Mouse (Mus musculus): ENCODE data around the gene Flot1. TPM values are rescaled to one million over a fixed set of nuclear protein-coding genes. Genes with fewer than 3 reads are reported as not detected.

Flot1 gene
- 61.0 and 94.1 TPM in 2 replicates for total RNA-seq (2021)
- long read RNA-seq, transcript Flot1-201 (13 exons, 1,825 nt) = major isoform, 104 of 123 reads
- long read RNA-seq, partial matches to known transcripts = 15 of 123 reads
- long read RNA-seq, other reads (novel, unspliced or antisense) = 4 of 123 reads

DNA sequence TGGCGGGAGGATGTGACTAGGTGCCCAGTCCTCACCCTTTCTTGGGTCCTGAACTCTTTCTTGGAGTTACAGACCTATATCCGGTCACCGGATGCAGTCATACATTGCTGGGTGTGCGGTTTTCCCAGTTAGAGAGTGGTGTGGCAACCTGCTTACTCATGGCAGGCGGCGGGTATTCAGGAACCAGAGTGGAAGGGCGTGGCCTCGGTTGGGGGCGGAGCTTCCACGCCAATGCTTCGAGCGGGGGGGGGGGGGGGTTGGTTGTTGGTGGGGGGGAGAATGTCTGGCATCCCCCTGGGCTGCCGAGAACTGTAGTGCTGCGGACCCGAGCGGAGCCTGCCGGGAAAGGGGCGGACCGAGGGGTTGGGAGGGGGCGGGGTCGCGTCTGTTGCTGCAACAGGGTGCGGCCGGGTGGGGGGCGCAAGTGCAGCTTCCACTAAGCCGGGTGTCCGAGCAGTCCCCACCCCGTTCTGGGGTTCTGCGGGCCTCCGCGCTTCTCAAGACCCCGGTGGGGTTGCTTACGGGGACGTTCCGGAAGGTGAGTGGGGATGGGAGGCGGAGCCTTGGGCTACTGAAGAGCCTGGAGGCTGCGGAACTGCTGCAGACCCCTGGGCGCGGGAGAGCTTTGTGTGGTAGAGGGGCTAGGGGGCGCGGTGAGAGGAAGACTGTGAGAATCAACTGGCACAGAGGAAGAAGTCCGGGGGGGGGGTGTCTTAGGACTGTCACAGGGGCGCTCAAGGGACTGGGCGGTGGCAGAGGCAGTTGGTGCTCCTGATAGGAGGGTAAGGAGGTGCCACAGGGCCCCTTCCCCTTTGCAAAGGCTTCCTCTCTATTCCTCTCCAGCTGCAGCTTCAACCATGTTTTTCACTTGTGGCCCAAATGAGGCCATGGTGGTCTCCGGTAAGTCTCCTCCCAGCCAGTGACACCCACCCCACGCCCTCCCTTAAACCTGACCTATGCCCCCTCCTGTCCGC, at the start of gene Flot1:
Gene Flot1, plus strand, starts transcription at position 267 of the 974 bp plus-strand sequence.
- peak; percentile 87 for DNase-seq

DNA sequence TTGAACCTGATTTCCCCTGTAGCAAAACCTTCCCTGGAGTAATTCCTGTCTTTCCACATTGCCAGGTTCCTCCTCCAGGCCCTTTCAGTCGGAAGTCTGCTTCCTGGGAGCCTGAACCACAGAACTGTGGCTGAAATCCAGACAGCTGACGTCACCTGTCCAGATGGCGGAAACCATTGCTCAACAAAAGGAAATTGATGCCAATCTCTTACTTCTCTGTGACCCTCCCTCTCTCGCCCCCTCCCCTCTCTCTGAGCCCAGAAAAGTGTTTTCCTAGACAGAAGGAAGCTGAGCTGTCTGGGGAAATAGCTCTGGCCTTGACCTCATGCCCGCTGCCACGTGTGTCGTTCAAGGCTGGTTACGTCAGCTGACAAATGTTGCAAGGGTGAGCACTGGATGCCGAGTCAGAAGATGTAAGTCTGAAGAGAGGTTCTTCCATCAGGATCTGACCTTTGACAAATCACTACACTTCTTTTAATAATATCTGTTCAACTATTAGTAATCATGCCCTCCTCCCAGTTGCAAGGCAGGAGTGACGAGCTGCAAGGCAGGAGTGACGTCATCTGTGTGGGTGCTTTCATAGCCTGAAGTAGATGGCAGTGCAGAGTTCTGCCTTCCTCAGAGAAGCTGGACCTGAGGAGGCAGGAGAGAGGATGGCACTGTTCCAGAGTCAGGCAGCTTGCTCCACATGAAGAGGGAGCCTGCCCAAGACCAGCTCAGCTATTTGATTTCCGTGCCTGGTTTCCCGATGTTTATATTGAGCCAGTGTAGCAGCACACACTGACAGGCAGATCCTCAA, 46.0 kb upstream of the Flot1 start:
- peak; percentile 77 for DNase-seq

DNA sequence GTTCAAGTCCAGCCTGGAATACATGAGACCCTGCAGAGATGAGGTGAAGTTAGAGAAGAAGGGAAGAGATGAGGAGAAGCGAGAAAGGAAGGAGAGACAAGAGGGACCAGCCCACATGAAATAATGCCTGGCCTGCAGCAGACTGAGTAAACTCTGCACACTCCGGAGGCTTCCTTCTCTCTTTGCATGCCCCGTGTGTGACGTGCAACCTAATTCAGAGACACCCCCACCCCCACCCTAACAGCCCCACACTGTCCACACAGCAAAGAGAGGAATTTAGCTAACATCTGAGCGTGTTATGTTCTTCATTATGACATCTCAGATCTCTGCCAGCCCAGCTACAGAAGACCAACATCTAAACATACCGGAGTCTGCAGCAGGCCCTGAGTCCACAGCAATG, 44.1 kb upstream of the Flot1 start:
- no peak for DNase-seq

GRCm38 (mm10) chr17:35779466-35780205, 43.4 kb upstream of the Flot1 start:
- no peak for DNase-seq

- no peak for DNase-seq
These were observed 42.7 kb upstream of the Flot1 start for GRCm38 (mm10) chr17:35780362-35780761.

DNA sequence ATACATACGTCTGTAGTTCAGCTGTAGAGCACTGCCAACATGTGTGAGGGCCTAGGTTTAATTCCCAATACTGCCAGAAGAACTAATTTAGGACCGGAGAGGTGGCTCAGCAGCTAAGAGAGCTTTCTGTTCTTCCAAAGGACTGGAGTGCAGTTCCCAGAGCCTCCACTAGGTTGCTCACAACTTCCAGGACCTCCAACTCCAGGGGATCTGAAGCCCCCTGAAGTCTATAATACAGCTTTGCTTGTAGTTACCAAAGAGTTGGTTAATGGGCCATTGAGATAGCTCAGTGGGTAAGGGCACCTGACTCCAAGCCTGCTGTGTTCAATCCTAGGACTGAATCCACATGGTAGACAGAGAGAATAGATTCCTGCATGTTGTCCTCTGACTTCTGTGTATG, 40.6 kb upstream of the Flot1 start:
- no peak for DNase-seq

GRCm38 (mm10) chr17:35782924-35783323, 40.1 kb upstream of the Flot1 start:
- no peak for DNase-seq

GRCm38 (mm10) chr17:35783944-35784343, 39.1 kb upstream of the Flot1 start:
- DNase-seq = no peak

GRCm38 (mm10) chr17:35785140-35785539, 37.9 kb upstream of the Flot1 start:
- DNase-seq = no peak

DNA sequence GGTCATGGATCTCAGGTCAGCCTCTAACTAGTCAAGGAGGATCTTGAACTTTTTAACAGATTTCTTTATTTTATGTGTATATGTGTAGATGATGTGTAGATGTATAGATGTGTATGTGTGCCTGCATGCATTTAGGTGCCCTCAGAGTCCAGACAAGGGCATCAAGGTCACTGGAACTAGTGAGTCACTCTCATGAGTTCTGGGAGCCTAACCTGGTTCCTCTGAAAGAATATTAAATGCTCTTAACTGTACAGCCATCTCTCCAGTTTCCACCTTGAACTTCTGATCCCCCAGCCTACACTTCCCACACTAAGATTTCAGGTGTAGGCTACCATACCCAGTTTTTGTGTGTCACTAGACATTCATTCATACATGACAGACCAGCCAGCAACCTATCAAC, 35.5 kb upstream of the Flot1 start:
- DNase-seq = no peak

DNA sequence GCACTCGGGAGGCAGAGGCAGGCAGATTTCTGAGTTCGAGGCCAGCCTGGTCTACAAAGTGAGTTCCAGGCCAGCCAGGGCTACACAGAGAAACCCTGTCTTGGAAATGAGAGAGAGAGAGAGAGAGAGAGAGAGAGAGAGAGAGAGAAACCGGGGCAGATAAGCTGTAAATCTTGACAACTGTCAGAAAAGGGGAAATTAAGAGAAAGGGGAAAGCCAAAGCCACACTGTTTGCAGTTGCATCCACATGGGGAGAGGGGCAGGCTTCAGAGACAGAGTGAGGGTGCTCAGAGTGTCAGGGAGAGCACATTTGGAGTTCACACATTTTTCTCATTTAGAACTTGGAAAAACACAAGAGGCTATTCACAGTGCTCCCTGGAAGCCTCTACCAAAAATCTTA, 35.0 kb upstream of the Flot1 start:
- no peak for DNase-seq

DNA sequence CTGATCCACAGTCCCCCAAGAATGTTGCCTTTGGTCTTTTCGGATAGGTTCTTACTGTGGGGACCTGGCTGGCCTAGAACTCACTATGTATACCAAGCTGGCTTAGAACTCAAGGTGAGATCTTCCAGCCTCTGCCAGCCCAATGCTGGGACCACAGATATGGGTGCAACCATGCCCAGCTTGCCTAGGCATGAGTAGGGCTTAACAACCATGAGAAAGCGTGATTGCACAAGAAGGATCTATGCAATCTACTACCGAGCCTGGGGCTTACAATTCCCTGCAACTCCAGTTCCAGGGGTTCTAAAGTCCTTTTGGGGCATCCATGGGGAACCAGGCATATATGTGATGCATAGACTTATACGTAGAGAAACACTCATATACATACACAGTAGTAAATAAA, 32.1 kb upstream of the Flot1 start:
- DNase-seq = no peak

DNA sequence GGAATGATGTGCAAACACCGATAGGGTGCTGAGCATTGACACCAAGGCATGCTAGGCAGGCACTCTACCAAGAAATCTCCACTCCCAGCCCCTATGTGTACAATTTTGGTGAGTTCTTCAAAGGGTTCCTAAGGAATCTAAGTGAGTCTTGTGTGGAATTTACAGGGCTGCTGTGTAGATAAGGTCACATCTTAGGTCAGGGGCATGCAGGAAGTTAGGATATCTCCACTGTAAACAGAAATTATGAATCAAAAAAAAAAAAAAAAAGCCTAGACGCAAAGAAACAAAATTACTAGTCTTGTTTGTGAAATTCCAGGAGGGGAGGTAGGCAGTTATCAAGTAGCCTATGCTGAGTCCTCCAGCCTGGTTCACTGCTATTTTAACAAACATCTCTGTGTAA, 30.2 kb upstream of the Flot1 start:
- DNase-seq = no peak

DNA sequence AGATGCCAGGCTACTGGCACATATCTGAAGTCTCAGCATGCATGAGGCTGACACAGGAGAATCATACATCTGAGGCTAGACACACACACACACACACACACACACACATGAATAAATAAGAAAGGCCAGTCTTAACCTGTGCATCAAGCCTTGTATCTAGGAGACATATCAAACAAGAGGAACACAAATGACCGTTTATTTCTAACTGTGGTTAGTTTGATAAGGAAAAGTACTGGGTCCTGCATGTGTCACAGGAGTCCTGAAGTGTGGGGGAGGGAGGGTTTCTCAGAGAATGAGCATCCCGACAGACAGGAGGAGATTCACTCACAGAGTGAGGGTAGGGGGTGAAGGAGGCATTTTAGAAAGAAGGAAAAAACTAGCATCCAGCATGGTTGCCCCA, 27.9 kb upstream of the Flot1 start:
- no peak for DNase-seq

DNA sequence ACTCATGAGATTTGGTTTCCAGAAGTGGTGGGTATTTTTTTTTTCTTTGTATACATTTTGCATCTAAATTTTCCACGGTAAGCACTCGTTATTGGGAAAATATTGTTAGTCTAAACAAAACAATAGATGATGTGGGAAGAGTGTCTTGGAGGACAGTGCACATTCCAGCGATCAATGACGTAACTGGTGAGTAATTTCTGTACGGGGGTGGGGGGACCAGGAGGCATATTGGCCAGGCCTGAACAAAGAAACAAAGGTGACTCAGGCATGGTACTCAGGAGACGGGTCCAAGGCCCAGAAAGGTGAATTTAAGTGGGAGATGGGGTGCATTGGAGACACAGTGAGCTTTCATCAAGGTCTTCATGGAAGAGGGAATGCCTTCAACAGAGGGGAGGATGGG, 27.4 kb upstream of the Flot1 start:
- no peak for DNase-seq

DNA sequence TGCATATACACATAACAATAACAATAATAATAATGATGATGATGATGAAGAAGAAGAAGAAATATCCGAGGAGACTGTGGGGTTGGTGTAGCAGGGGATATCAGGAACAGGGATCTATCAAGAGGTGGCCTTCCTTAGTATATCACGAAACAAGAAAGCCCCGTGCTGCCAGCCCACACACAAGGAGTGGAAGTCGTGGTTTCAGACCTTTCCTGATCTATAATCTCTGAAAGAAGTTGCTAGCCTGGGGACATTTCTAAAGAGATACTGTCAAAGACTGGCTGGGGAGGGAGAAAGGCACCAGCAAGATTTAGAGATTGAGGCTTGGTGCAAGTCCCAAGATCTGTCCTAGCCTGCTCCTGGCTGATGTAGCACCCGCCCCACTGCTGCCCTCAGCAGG, 26.2 kb upstream of the Flot1 start:
- no peak for DNase-seq

DNA sequence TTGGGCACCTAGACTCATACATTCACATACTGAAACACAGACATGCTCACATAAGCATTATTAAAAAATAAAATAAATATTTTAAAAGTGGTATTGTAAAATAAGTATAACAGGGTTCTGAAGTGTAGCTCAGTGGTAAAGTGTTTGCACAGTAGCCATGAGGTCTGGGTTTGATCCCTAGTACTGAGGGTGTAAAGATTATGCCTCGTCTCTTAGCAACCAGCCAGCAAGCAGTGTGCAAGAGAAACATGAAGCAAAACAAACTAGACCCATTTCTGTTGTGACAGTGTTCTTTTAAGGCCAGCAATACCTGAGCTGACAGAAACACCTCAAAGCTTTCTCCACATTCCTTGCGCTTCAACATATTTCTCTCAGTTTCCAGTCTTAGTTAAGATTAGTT, 22.1 kb upstream of the Flot1 start:
- DNase-seq = no peak

- no peak for DNase-seq
These were observed 20.0 kb upstream of the Flot1 start for GRCm38 (mm10) chr17:35803020-35803419.

DNA sequence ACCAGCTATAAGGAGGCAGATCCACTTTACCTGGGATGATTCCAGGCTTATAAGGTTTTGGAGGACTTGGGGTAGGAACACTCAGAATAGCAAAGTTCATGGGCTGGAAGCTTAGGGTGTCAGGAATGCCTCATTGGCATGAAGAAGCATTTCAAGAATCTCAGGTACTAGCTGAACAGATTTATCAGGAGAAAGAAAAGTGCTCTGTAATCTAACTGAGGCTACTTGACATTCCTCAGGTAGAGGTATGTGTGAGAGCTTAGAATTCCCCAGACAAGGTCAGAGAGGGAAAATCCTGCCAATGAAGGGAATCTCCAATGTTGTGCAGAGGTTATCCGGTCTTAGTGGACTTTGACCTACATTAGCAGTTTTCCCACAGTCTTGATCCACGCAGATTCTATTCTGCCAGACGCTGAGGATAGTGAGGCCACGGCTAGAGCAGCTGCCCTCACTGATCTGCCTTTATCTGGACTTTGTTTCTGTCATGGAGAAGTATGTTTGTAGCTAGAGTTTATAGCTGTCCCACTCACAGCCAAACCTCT, 19.1 kb upstream of the Flot1 start:
- no peak for DNase-seq

DNA sequence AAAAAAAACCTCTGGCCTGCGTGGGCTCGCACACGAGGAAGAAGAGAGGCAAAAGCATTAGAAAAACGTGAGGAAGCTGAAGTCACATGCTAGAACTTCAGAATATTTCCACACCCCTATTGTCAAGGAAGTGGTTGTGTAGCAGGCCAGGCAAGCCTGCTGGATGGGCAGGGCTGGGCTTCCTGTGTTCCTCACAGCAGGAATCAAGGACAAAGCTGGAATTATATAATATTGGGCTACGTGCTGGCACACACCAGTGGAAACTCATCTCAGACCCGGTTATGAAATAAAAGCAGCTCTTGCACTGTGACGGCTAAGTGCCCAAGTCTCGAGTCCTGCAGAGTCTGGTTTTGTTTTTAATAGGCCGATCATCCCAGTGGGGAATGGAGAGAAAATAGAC, 15.0 kb upstream of the Flot1 start:
- peak; percentile 41 for DNase-seq

DNA sequence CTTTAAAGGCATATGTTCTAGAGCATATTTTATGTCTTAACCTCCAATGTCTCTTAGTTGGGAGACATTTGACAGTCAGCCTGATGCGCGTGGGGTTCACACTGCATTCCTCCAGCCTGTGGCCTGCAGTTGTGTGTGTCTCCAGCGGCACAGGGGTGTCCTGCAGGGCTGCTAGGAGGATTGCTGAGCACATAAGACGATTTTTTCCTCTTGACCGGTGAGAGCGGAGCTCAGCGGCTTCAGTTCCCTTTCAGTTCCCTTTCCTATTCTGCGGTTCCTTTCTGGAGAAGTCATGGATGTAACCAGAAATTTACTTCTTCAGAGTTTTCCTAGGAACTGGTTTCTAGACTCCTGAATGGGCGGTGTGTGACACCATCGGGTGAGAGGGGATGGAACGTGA, 13.6 kb upstream of the Flot1 start:
- no peak for DNase-seq
